8 mouse cellular contexts compared by ENCODE assay signal in the genomic region with DNA sequence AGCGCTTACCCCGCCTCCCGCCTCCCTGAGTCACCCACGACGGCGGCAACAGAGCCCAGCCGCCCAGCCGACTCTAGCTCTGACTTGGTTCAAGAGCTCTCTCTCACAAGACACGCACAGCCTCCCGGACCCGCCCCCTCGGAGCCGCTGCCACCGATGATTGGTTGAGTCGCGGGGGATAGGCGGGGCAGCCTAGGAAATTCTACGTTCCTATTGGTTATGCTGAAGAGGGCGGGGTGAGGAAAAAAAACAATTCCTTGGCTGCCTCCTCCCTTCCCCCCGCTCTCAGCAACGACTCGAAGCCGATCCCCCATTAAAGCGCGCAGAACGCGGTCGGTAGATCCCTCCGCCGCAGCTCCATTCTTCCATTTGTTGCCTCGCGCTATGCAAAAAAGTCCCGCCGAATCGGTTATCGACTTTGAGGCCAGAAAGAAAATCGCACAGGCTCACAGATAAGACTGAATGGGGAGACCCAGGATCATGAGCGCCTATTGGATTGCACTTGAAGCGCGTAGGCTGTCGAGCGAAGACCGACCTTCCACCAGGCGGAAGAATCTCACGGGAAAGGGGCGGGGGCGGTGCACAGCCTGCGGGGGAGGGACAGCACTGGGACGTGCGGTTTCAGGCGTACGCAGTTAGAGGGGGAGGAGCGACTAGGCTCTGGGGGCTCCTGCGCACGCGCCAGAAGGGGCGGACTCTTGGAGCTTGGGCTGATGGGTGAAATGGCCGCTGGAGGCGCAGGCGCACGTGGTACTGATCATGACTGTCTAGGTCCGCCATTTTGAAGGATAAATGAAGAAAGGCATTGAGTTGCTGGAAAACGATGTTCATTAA. TPM values are rescaled to one million over a fixed set of nuclear protein-coding genes. Genes with fewer than 3 reads are reported as not detected.
DNase-seq lines count a peak whose midpoint lies in the region; ATAC-seq and TF ChIP-seq lines count a peak whose summit lies in the region.

A gene (minus strand): TSS at position 162 of the 834 bp plus-strand sequence.

- no peaks in the 10 kb centered on the region for H3K9me3 ChIP-seq in ES-E14 (ENCODE audit: control insufficient read depth, insufficient read depth, low read depth, low read length)
- H3K9me3 ChIP-seq in forebrain, embryonic 15.5 days = no peaks in the 10 kb centered on the region

- ATAC-seq in forebrain, embryonic 15.5 days (replicated peaks) = peak; percentile 98
- peak; percentile 90 for ATAC-seq in neutrophil, adult 5-6 weeks (ENCODE audit: extremely low read depth, insufficient number of reproducible peaks, low FRiP score, poor library complexity, severe bottlenecking)

- peak within 1 kb of the TSS; percentile 75 to 91 for H3K4me3 ChIP-seq in ES-E14 (ENCODE audit: insufficient read depth in 1 of 2, low read depth in 1 of 2, low read length in 2 of 2, poor library complexity in 1 of 2, severe bottlenecking in 1 of 2)
- H3K4me3 ChIP-seq in forebrain, embryonic 15.5 days = peak within 1 kb of the TSS; percentile 97
- H3K4me3 ChIP-seq in lung, adult 2 months (replicated peaks; ENCODE audit: extremely low read depth, low read depth, low read length) = peak within 1 kb of the TSS; percentile 97

- TF ChIP-seq POLR2A in lung, adult 2 months (IDR thresholded peaks at IDR 0.05; ENCODE audit: borderline replicate concordance, extremely low read depth, low read depth, low read length) = peak; percentile 86; the same call in 1 of the 2 replicates

- peak; percentile 48 for TF ChIP-seq CTCF in lung, adult 2 months (IDR thresholded peaks at IDR 0.05; ENCODE audit: insufficient read depth, low read length)

- peak within 1 kb of the TSS; percentile 87 for H3K27ac ChIP-seq in ES-E14 (ENCODE audit: insufficient read depth, low read depth, low read length, poor library complexity, severe bottlenecking)
- peak within 1 kb of the TSS; percentile 100 for H3K27ac ChIP-seq in forebrain, embryonic 15.5 days (replicated peaks)

- WGBS in forebrain, embryonic 15.5 days = under 1% methylated on average over 63 of the region's 63 CpGs
- WGBS in lung, adult 2 months = under 1% methylated on average over 62 of the region's 63 CpGs

- no peaks in the 10 kb centered on the region for H3K36me3 ChIP-seq in ES-E14 (ENCODE audit: control insufficient read depth, insufficient read depth, low read length, poor library complexity, severe bottlenecking)
- H3K36me3 ChIP-seq in forebrain, embryonic 15.5 days = peaks cover 11% of the 10 kb centered on the region

- H3K27me3 ChIP-seq in forebrain, embryonic 15.5 days = peaks cover 5% of the 10 kb centered on the region; the same call in 1 of the 2 replicates

- peak within 1 kb of the TSS; percentile 94 for H3K9ac ChIP-seq in ES-E14 (ENCODE audit: insufficient read depth, low read depth, low read length, poor library complexity, severe bottlenecking)
- peak within 1 kb of the TSS; percentile 92 for H3K9ac ChIP-seq in forebrain, embryonic 15.5 days (replicated peaks)

- in situ Hi-C loops in ES-E14 (cut with MboI; ENCODE audit: low sequenced_read_pairs in 2 of 2, unreplicated experiment in 2 of 2) = no loop called here

- peak; percentile 98 for DNase-seq in ES-E14 (ENCODE audit: low read depth, low spot score)
- DNase-seq in cerebellum, adult 11-12 months = peak; percentile 98
- peak; percentile 97 for DNase-seq in heart, postnatal 25 days (ENCODE audit: low spot score)
- peak; percentile 96 to 98 for DNase-seq in layer of hippocampus, adult 18-20 months (ENCODE audit: low spot score in 2 of 2)
- peak; percentile 98 for DNase-seq in lung, adult 2 months
- DNase-seq in thymus, adult 18-20 months = peak; percentile 97 to 98

- H3K4me2 ChIP-seq in forebrain, embryonic 15.5 days (replicated peaks) = peak within 1 kb of the TSS; percentile 66

- H3K4me1 ChIP-seq in ES-E14 (ENCODE audit: control insufficient read depth in 2 of 2, insufficient read depth in 2 of 2, low read length in 2 of 2, poor library complexity in 1 of 2) = peaks cover 2 to 4% of the 10 kb centered on the region in 2 experiments; a peak in 1 of 4 replicates
- peaks cover 34% of the 10 kb centered on the region for H3K4me1 ChIP-seq in forebrain, embryonic 15.5 days
- peaks cover 10% of the 10 kb centered on the region for H3K4me1 ChIP-seq in lung, adult 2 months (ENCODE audit: control insufficient read depth, insufficient read depth, low read length)

- intact Hi-C loops in heart, postnatal 25 days (cut with DNase I) = loop anchor here (1.0 to 5.0 kb wide), 6 partner anchors 86 to 361 kb away; a partner anchor contains a TSS

TF ChIP-seq in ES-E14, 5 proteins besides CTCF, POLR2A, EP300 and RAD21:
- TF ChIP-seq CHD2 (IDR thresholded peaks at IDR 0.05; ENCODE audit: low read depth, low read length) (peak; percentile 85), MAFK (IDR thresholded peaks at IDR 0.05; ENCODE audit: insufficient read depth, low read depth, low read length) (no peak), ZNF384 (IDR thresholded peaks at IDR 0.05; ENCODE audit: low read depth, low read length) (peak; percentile 89), ZC3H11A (IDR thresholded peaks at IDR 0.05; ENCODE audit: borderline replicate concordance, low read depth, low read length) (0 out of 2 replicates have a peak, but pooled peaks have one; percentile 26), HCFC1 (IDR thresholded peaks at IDR 0.05; ENCODE audit: borderline replicate concordance, insufficient read depth, low read length) (peak; percentile 73; the same call in 1 of the 2 replicates)

RNA-seq across cellular contexts. Expression of the gene that starts here (rescaled TPM):
- total RNA-seq in ES-E14 (2012; rRNA removed) = 124 and 125 TPM in 2 replicates
- 64.0 and 64.7 TPM in 2 replicates for polyA plus RNA-seq in forebrain, embryonic 15.5 days (2015; fragmentation: Nextera tagmentation; extraction: Ambion mirVana)
- total RNA-seq in heart, postnatal 25 days (2021) = 10 to 100 TPM; 16.4 to 20.9 TPM
- 10 to 100 TPM; 40.4 to 42.6 TPM for total RNA-seq in layer of hippocampus, adult 18-20 months (2021)
- 11.3 and 16.5 TPM in 2 replicates for polyA plus RNA-seq in lung, adult 2 months (2012; rRNA removed)
- 136 and 147 TPM in 2 replicates for total RNA-seq in neutrophil, adult 5-6 weeks (2017)

Comparison
In these comparisons a context has a peak if more than half of its experiments do, and no peak if none do; other contexts are left out.
1. Peak in every context shown above with its lines: DNase-seq, ATAC-seq, H3K4me3 ChIP-seq and H3K27ac ChIP-seq.